Mouse (Mus musculus) small intestine, adult 2 months (tissue): ENCODE data around the gene Dcdc2b.

Source experiments
- CTCF ChIP-seq: fragments of 200-500 bp; IDR thresholded peaks from 2 replicates; pipeline ENCODE4 v1.5.1; 2012; ENCODE audit warnings: low read depth, mild to moderate bottlenecking, control low read depth, inconsistent platforms, low read length, moderate library complexity, mixed read lengths; ENCODE audit not compliant: insufficient replicate concordance, insufficient read length; ENCODE audit errors: extremely low read depth
- POLR2A ChIP-seq: fragments of 200-500 bp; IDR thresholded peaks from 2 replicates; pipeline ENCODE4 v1.6.1; 2012; ENCODE audit warnings: low read depth, mild to moderate bottlenecking, control low read depth, inconsistent platforms, low read length, moderate library complexity

DNA sequence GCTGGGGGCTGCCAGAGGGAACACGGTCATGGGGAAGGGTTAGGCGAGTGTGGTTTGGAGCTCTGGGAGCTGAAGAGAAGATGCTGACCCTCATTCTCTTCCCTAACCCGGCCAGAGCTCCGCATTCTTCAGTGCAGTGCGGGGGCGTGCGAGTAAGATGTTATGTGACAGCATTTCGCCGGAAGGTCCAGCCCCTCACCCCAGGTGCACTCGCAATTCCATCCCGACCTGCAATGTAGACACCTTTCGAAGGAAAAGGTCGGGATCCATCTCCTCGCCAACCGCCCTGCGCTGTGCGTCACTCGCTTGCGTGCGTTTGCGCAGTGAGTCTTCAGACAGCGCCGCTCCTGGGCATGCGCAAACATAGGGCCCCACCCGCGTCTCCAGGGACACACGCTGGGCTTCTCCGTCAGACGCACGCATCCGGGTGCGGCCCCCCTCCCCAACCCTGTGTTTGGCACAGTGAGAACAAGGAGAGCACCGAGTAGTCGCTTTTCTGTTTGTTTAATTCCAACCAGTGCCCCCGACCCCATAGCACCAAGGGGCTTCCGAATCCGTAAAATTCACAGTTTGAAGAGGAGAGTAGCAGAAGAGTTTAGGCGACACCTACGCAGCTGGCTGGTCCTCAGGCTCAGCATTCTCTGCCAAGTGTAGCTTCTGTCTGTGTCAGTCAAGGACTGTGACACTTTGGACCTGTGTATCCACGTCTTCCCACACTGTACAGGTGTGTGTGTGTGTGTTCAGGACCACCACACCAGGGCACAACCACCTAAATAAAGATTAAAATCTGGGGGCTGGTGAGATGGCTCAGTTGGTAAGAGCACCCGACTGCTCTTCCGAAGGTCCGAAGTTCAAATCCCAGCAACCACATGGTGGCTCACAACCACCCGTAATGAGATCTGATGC is 5.0 kb upstream of the Dcdc2b start, which contains the start of gene Iqcc:
- TF ChIP-seq CTCF (no peak), POLR2A (peak; percentile 82)
